Comparison of ENCODE assay signal across 9 mouse cellular contexts in genomic region chr8:70173320-70173719, GRCm38 (mm10). TPM values are rescaled to one million over a fixed set of nuclear protein-coding genes. Genes with fewer than 3 reads are reported as not detected.
DNase-seq lines count a peak whose midpoint lies in the region; ATAC-seq lines count a peak whose summit lies in the region.
"Had no signal": no experiment of that assay in that cellular context is flagged by ENCODE, and none has a peak within 500 bp of the region (broad histone marks: within the 10 kb centered on the region; RNA-seq: fewer than 3 reads in every experiment).

No protein-coding gene starts in this region.

- H3K9ac ChIP-seq in intestine, embryonic 14.5 days (ENCODE audit: low read length) = no peak overlapping the region
- no peak overlapping the region for H3K9ac ChIP-seq in midbrain, embryonic 15.5 days

- no peak overlapping the region for H3K27ac ChIP-seq in intestine, embryonic 14.5 days (ENCODE audit: low read depth)
- H3K27ac ChIP-seq in midbrain, embryonic 15.5 days = no peak overlapping the region

- no peaks in the 10 kb centered on the region for H3K9me3 ChIP-seq in intestine, embryonic 14.5 days (ENCODE audit: control insufficient read depth, low read length)
- no peaks in the 10 kb centered on the region for H3K9me3 ChIP-seq in midbrain, embryonic 15.5 days

- no peaks in the 10 kb centered on the region for H3K27me3 ChIP-seq in intestine, embryonic 14.5 days (replicated peaks; ENCODE audit: control insufficient read depth, insufficient read depth, low read length)
- no peaks in the 10 kb centered on the region for H3K27me3 ChIP-seq in midbrain, embryonic 15.5 days (replicated peaks)

- peaks cover 11% of the 10 kb centered on the region for H3K4me1 ChIP-seq in intestine, embryonic 14.5 days (replicated peaks; ENCODE audit: control insufficient read depth, insufficient read depth, low read length)
- H3K4me1 ChIP-seq in midbrain, embryonic 15.5 days = peaks cover 16% of the 10 kb centered on the region

- intact Hi-C loops in left cerebral cortex, postnatal 4 days (cut with DNase I) = no loop called here

- peak overlapping the region; percentile 62 for H3K4me2 ChIP-seq in intestine, embryonic 14.5 days (ENCODE audit: low read length)
- peak overlapping the region; percentile 59; the same call in 1 of the 2 replicates for H3K4me2 ChIP-seq in midbrain, embryonic 15.5 days

- peak overlapping the region; percentile 75; the same call in 1 of the 2 replicates for H3K4me3 ChIP-seq in intestine, embryonic 14.5 days (ENCODE audit: low read depth, low read length)
- no peak overlapping the region for H3K4me3 ChIP-seq in midbrain, embryonic 15.5 days

- DNase-seq in kidney, postnatal 10 days = peak; percentile 10
- no peak for DNase-seq in kidney, adult 8-10 months
- no peak for DNase-seq in intestine, embryonic 14.5 days (ENCODE audit: low spot score)
- DNase-seq in lung, postnatal 36 days = no peak
- no peak for DNase-seq in left cerebral cortex, postnatal 4 days

- WGBS in intestine, embryonic 14.5 days = 82% methylated on average over 5 of the region's 5 CpGs
- WGBS in midbrain, embryonic 15.5 days = 87% methylated on average over 5 of the region's 5 CpGs

- 0 out of 2 replicates have a peak, but pooled peaks have one; percentile 27 for ATAC-seq in erythroblast, adult 5-6 weeks (replicated peaks; ENCODE audit: low FRiP score, poor library complexity, severe bottlenecking)
- no peak for ATAC-seq in intestine, embryonic 14.5 days (replicated peaks; ENCODE audit: low FRiP score, low TSS enrichment, low read depth)
- ATAC-seq in midbrain, embryonic 15.5 days (replicated peaks) = no peak
- ATAC-seq in megakaryocyte progenitor cell, adult 5-6 weeks (replicated peaks; ENCODE audit: poor library complexity) = no peak
- ATAC-seq: inflammation-experienced regulatory T-cells, adult 6 months had no signal

- peaks cover 12% of the 10 kb centered on the region for H3K36me3 ChIP-seq in intestine, embryonic 14.5 days (ENCODE audit: control insufficient read depth, insufficient read depth, low read length)
- H3K36me3 ChIP-seq in midbrain, embryonic 15.5 days (replicated peaks) = no peaks in the 10 kb centered on the region

RNA-seq across cellular contexts. Expression of gene Tmem161a, which starts 1.2 kb away (rescaled TPM):
- 4.0 and 8.1 TPM in 2 replicates for total RNA-seq in erythroblast, adult 5-6 weeks (2015; ENCODE audit: low replicate concordance)
- total RNA-seq in erythroblast, adult 5-6 weeks (2017; ENCODE audit: low replicate concordance) = 4.5 and 4.9 TPM in 2 replicates
- polyA plus RNA-seq in intestine, embryonic 14.5 days (2014; fragmentation: Nextera tagmentation; extraction: Ambion mirVana) = 44.1 and 50.8 TPM in 2 replicates
- polyA plus RNA-seq in midbrain, embryonic 15.5 days (2015; fragmentation: Nextera tagmentation; extraction: Ambion mirVana) = 60.9 and 62.0 TPM in 2 replicates
- total RNA-seq in megakaryocyte progenitor cell, adult 5-6 weeks (2015) = 9.0 and 16.0 TPM in 2 replicates
- 11.2 and 11.3 TPM in 2 replicates for total RNA-seq in megakaryocyte progenitor cell, adult 5-6 weeks (2017)
- 10 to 100 TPM; 48.3 to 56.0 TPM for total RNA-seq in left cerebral cortex, postnatal 4 days (2021)

RNA-seq across cellular contexts. Expression of gene Mef2b, which starts 33.8 kb away (rescaled TPM):
- total RNA-seq in erythroblast, adult 5-6 weeks (2015; ENCODE audit: low replicate concordance) = not detected in 2 replicates
- total RNA-seq in erythroblast, adult 5-6 weeks (2017; ENCODE audit: low replicate concordance) = not detected in 2 replicates
- polyA plus RNA-seq in intestine, embryonic 14.5 days (2014; fragmentation: Nextera tagmentation; extraction: Ambion mirVana) = 0.13 and 0.43 TPM in 2 replicates
- polyA plus RNA-seq in midbrain, embryonic 15.5 days (2015; fragmentation: Nextera tagmentation; extraction: Ambion mirVana) = 0.37 and 0.56 TPM in 2 replicates
- not detected in 2 replicates for total RNA-seq in megakaryocyte progenitor cell, adult 5-6 weeks (2015)
- total RNA-seq in megakaryocyte progenitor cell, adult 5-6 weeks (2017) = not detected in 2 replicates
- under 1 TPM; 0.72 to 0.94 TPM for total RNA-seq in left cerebral cortex, postnatal 4 days (2021)

RNA-seq across cellular contexts. Expression of gene Borcs8, which starts 34.0 kb away (rescaled TPM):
- 2.1 and 16.7 TPM in 2 replicates for total RNA-seq in erythroblast, adult 5-6 weeks (2015; ENCODE audit: low replicate concordance)
- 15.5 and 30.7 TPM in 2 replicates for total RNA-seq in erythroblast, adult 5-6 weeks (2017; ENCODE audit: low replicate concordance)
- polyA plus RNA-seq in intestine, embryonic 14.5 days (2014; fragmentation: Nextera tagmentation; extraction: Ambion mirVana) = 49.2 and 50.8 TPM in 2 replicates
- polyA plus RNA-seq in midbrain, embryonic 15.5 days (2015; fragmentation: Nextera tagmentation; extraction: Ambion mirVana) = 59.1 and 64.8 TPM in 2 replicates
- total RNA-seq in megakaryocyte progenitor cell, adult 5-6 weeks (2015) = 42.0 and 43.3 TPM in 2 replicates
- total RNA-seq in megakaryocyte progenitor cell, adult 5-6 weeks (2017) = 32.0 and 35.2 TPM in 2 replicates
- 10 to 100 TPM; 42.2 to 44.7 TPM for total RNA-seq in left cerebral cortex, postnatal 4 days (2021)

RNA-seq across cellular contexts. Expression of gene Rfxank, which starts 34.4 kb away (rescaled TPM):
- 8.1 and 16.3 TPM in 2 replicates for total RNA-seq in erythroblast, adult 5-6 weeks (2015; ENCODE audit: low replicate concordance)
- total RNA-seq in erythroblast, adult 5-6 weeks (2017; ENCODE audit: low replicate concordance) = 9.7 and 10.2 TPM in 2 replicates
- polyA plus RNA-seq in intestine, embryonic 14.5 days (2014; fragmentation: Nextera tagmentation; extraction: Ambion mirVana) = 11.6 and 15.1 TPM in 2 replicates
- 13.4 and 14.2 TPM in 2 replicates for polyA plus RNA-seq in midbrain, embryonic 15.5 days (2015; fragmentation: Nextera tagmentation; extraction: Ambion mirVana)
- total RNA-seq in megakaryocyte progenitor cell, adult 5-6 weeks (2015) = 8.0 and 8.5 TPM in 2 replicates
- total RNA-seq in megakaryocyte progenitor cell, adult 5-6 weeks (2017) = 5.7 and 5.9 TPM in 2 replicates
- 10 to 100 TPM; 11.7 to 14.6 TPM for total RNA-seq in left cerebral cortex, postnatal 4 days (2021)

RNA-seq across cellular contexts. Expression of gene Slc25a42, which starts 38.8 kb away (rescaled TPM):
- 13.8 and 20.6 TPM in 2 replicates for total RNA-seq in erythroblast, adult 5-6 weeks (2015; ENCODE audit: low replicate concordance)
- total RNA-seq in erythroblast, adult 5-6 weeks (2017; ENCODE audit: low replicate concordance) = 16.2 and 23.8 TPM in 2 replicates
- polyA plus RNA-seq in intestine, embryonic 14.5 days (2014; fragmentation: Nextera tagmentation; extraction: Ambion mirVana) = 3.9 and 4.0 TPM in 2 replicates
- polyA plus RNA-seq in midbrain, embryonic 15.5 days (2015; fragmentation: Nextera tagmentation; extraction: Ambion mirVana) = 8.7 and 10.9 TPM in 2 replicates
- total RNA-seq in megakaryocyte progenitor cell, adult 5-6 weeks (2015) = 2.5 and 2.8 TPM in 2 replicates
- 1.4 and 2.4 TPM in 2 replicates for total RNA-seq in megakaryocyte progenitor cell, adult 5-6 weeks (2017)
- 10 to 100 TPM; 20.7 to 24.9 TPM for total RNA-seq in left cerebral cortex, postnatal 4 days (2021)
